Mouse (Mus musculus) limb, embryonic 14.5 days (tissue): Measurements from ENCODE around the gene Mcts2. TPM values are rescaled to one million over a fixed set of nuclear protein-coding genes. Genes with fewer than 3 reads are reported as not detected.

ENCODE experiments used
- ATAC-seq: fragments of 200-750 bp; cut with Nextera tagmentation; 2 replicates; pipeline ENCODE4 v1.8.0; 2017; ENCODE audit warnings: low read depth, moderate number of reproducible peaks, moderate TSS enrichment; ENCODE audit not compliant: low FRiP score
- DNase-seq: peaks from one replicate; pipeline ENCODE4 v3.0.0-alpha.2; 2015; ENCODE audit warnings: low spot score
- H3K27ac ChIP-seq: fragments of 300-500 bp; sonication (generic); replicated peaks from 2 replicates; pipeline ENCODE4 v1.5.1; 2014; ENCODE audit warnings: low read depth, mild to moderate bottlenecking, low read length, moderate library complexity, mixed read lengths
- H3K27me3 ChIP-seq: fragments of 300-500 bp; sonication (generic); 2 replicates; pipeline ENCODE4 v1.6.1; 2014; ENCODE audit warnings: low read length, mixed read lengths; ENCODE audit not compliant: control insufficient read depth, insufficient read depth
- H3K36me3 ChIP-seq: fragments of 300-500 bp; sonication (generic); 2 replicates; pipeline ENCODE4 v1.6.1; 2014; ENCODE audit warnings: mild to moderate bottlenecking, low read length, moderate library complexity, mixed read lengths; ENCODE audit not compliant: control insufficient read depth, insufficient read depth
- H3K4me1 ChIP-seq: fragments of 300-500 bp; sonication (generic); 2 replicates; pipeline ENCODE4 v1.6.1; 2014; ENCODE audit warnings: antibody characterized with exemption, low read length, mixed read lengths; ENCODE audit not compliant: control insufficient read depth, insufficient read depth
- H3K4me2 ChIP-seq: fragments of 300-500 bp; sonication (generic); replicated peaks from 2 replicates; pipeline ENCODE4 v1.6.1; 2014; ENCODE audit warnings: low read depth, mild to moderate bottlenecking, low read length, moderate library complexity; ENCODE audit not compliant: severe bottlenecking
- H3K4me3 ChIP-seq: fragments of 300-500 bp; sonication (generic); replicated peaks from 2 replicates; pipeline ENCODE4 v1.5.1; 2014; ENCODE audit warnings: low read length
- H3K9ac ChIP-seq: fragments of 300-500 bp; sonication (generic); 2 replicates; pipeline ENCODE4 v1.6.1; 2014; ENCODE audit warnings: mild to moderate bottlenecking, low read depth, low read length, moderate library complexity; ENCODE audit not compliant: severe bottlenecking
- H3K9me3 ChIP-seq: fragments of 300-500 bp; sonication (generic); 2 replicates; pipeline ENCODE4 v1.6.1; 2016; ENCODE audit warnings: low read length; ENCODE audit not compliant: control insufficient read depth
- POLR2A ChIP-seq: fragments of 200-500 bp; IDR thresholded peaks from 2 replicates; pipeline ENCODE4 v1.8.0; 2012; ENCODE audit warnings: inconsistent platforms, mild to moderate bottlenecking, moderate library complexity, borderline replicate concordance; ENCODE audit not compliant: insufficient read depth, insufficient read length; ENCODE audit errors: extremely low read depth
- WGBS: fragments of 180-500 bp; shearing (Covaris S2); extraction: QIAGEN DNeasy Blood & Tissue Kit; methylation state at CpG from one replicate; pipeline ENCODE4 v1.1.7; 2014; 5-methylcytosine and 5-hydroxymethylcytosine counted together
- polyA plus RNA-seq, 2 experiments: library from polyadenylated mRNA; depleted of rRNA in 1 of 2; stranded (reverse) in 1 of 2; unstranded in 1 of 2; fragments of >200 nt; fragmentation: Nextera tagmentation in 1 of 2; extraction: Ambion mirVana in 1 of 2; gene quantifications; 2 replicates each; pipeline versions ENCODE4 v1.2.1 to v1.2.3; 2012 to 2014

The Mcts2 gene
- polyA plus RNA-seq, 2 experiments = 18.6 to 27.2 TPM

DNA sequence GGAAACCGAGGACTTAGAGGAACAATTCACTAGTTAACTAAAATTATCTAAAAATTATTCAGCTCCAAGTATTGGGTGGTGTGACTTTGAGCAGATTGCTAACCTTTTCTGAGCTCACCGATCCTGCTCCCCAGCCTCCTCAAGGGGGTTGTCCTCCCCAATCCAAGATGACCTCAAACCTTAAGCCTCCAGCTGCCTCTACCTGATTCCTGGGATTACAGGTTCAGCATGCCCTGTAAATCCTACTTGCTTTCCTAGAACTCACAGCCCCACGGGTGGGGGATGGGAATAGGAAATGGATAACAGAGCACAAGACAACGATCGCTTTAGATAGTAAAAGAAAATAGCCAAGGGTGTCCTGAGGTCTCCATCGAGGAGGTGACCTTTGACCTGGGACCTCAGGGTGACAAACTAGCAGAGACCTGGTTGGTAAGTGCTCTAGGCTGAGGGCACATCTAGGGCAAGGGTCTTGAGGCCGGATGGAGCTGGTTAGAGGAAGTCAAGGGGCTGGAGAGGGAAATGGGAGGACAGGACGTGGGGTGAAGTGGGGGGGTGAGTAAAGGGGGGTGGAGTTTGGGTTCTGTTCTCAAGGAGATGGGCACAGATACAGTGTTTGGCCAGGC is 42.3 kb downstream of the Mcts2 start:
- no peak for DNase-seq
- no peak overlapping the region for H3K4me3 ChIP-seq

DNA sequence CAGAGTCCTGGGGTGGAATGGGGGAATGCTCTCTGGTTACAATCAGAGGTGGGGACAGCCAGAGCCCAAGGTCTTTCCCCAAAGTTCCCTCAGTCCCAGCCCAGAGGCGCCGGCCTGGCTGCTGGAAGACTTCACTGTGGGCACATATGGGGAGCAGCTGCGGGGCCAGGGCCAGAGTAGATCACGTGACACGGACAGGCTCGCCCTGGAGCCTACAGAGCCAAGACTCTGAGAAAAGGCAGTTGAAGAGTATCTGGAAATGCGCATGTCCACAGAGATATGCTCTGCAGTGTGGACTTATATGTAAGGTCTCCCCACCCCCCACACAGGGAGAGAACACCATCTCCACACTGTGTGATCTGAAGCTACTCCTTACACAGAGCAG is 42.8 kb downstream of the Mcts2 start:
- H3K36me3 ChIP-seq = no peaks in the 10 kb centered on the region
- H3K4me3 ChIP-seq = no peak overlapping the region
- TF ChIP-seq POLR2A = no peak
- ATAC-seq (peak; percentile 93), DNase-seq (peak; percentile 82)
- no peaks in the 10 kb centered on the region for H3K9me3 ChIP-seq
- peaks cover 38% of the 10 kb centered on the region for H3K4me1 ChIP-seq
- WGBS = 6% methylated on average over 7 of the region's 7 CpGs
- H3K27ac ChIP-seq = peak overlapping the region; percentile 90
- peak overlapping the region; percentile 28 for H3K4me2 ChIP-seq
- peak overlapping the region; percentile 21; the same call in 1 of the 2 replicates for H3K9ac ChIP-seq
- H3K27me3 ChIP-seq = no peaks in the 10 kb centered on the region

More for the DNA sequence above, 42.3 kb downstream of the Mcts2 start:
- no peaks in the 10 kb centered on the region for H3K27me3 ChIP-seq
- peak overlapping the region; percentile 90 for H3K27ac ChIP-seq
- H3K9ac ChIP-seq = peak overlapping the region; percentile 21; the same call in 1 of the 2 replicates
- H3K4me1 ChIP-seq = peaks cover 38% of the 10 kb centered on the region
- no peaks in the 10 kb centered on the region for H3K36me3 ChIP-seq
- no peak for ATAC-seq
- no peak for TF ChIP-seq POLR2A
- H3K9me3 ChIP-seq = no peaks in the 10 kb centered on the region
- peak overlapping the region; percentile 28 for H3K4me2 ChIP-seq
- 21% methylated on average over 8 of the region's 8 CpGs for WGBS

- WGBS = 93% methylated on average over 2 of the region's 2 CpGs
- Histone ChIP-seq H3K4me1 (peaks cover 34% of the 10 kb centered on the region), H3K4me3 (no peak overlapping the region), H3K9me3 (no peaks in the 10 kb centered on the region), H3K27ac (no peak overlapping the region), H3K27me3 (no peaks in the 10 kb centered on the region), H3K4me2 (no peak overlapping the region), H3K9ac (no peak overlapping the region), H3K36me3 (peaks cover 10% of the 10 kb centered on the region; the same call in 1 of the 2 replicates)
- no peak for DNase-seq
- no peak for ATAC-seq
- TF ChIP-seq POLR2A = no peak
Observed at GRCm38 (mm10) chr2:152733201-152733600, 46.4 kb downstream of the Mcts2 start.

GRCm38 (mm10) chr2:152734501-152734900 is 47.7 kb downstream of the Mcts2 start:
- DNase-seq (no peak), ATAC-seq (no peak)
- WGBS = 9% methylated on average over 10 of the region's 10 CpGs
- peak overlapping the region; percentile 91 for H3K4me2 ChIP-seq
- no peaks in the 10 kb centered on the region for H3K27me3 ChIP-seq
- H3K27ac ChIP-seq = peak overlapping the region; percentile 93
- TF ChIP-seq POLR2A = no peak
- H3K4me3 ChIP-seq = peak overlapping the region; percentile 88
- H3K36me3 ChIP-seq = peaks cover 11% of the 10 kb centered on the region; the same call in 1 of the 2 replicates
- peak overlapping the region; percentile 28; the same call in 1 of the 2 replicates for H3K9ac ChIP-seq
- no peaks in the 10 kb centered on the region for H3K9me3 ChIP-seq
- peaks cover 22% of the 10 kb centered on the region for H3K4me1 ChIP-seq

DNA sequence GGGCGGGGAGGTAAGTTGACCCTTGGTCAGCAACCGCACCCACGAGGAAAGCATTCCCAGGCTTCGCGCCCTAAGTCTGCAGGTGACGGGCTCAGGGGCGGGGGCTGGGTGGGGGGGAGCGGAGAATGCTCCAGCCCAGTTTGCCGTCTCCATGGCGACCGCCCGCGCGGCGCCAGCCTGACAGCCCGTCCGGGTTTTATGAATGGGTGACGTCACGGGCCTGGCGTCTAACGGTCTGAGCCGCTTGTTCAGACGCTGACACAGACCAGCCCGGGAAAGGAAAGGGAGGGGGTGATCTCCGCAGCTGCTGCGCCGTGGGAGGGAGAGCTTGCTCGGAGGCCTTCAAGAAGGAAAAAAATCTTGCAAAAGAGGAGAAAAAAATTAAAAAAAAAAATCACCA is 48.1 kb downstream of the Mcts2 start:
- no peak for TF ChIP-seq POLR2A

More for the DNA sequence above, 48.1 kb downstream of the Mcts2 start:
- ATAC-seq (peak; percentile 81), DNase-seq (peak; percentile 98)
- H3K27ac ChIP-seq = peak overlapping the region; percentile 93
- peak overlapping the region; percentile 92; the same call in 1 of the 2 replicates for H3K9ac ChIP-seq
- H3K9me3 ChIP-seq = no peaks in the 10 kb centered on the region
- no peaks in the 10 kb centered on the region for H3K27me3 ChIP-seq
- H3K4me1 ChIP-seq = peaks cover 22% of the 10 kb centered on the region
- 4% methylated on average over 28 of the region's 28 CpGs for WGBS
- H3K36me3 ChIP-seq = peaks cover 11% of the 10 kb centered on the region; the same call in 1 of the 2 replicates
- peak overlapping the region; percentile 88 for H3K4me3 ChIP-seq
- peak overlapping the region; percentile 91 for H3K4me2 ChIP-seq
